Comparison of ENCODE assay signal across 21 mouse cellular contexts in the genomic region with DNA sequence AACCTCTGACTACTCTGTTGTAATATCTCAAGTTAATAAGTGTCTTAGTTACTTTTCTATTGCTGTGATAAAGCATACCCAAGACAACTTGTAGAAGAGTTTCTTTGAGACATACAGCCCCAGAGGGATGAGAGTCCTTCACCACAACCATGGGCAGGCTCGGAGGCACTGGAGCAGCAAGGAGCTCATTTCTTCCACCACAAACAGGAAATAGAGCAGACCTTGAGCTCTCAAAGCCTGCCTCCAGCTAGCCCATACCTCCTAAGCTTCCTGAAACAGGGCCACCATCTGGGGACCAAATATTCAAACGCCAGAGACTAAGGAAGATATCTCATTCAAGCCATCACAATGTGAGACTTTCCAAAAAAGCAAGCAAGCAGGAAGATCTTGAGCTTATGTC.
"Had no signal": no experiment of that assay in that cellular context is flagged by ENCODE, and none has a peak within 500 bp of the region (broad histone marks: within the 10 kb centered on the region; RNA-seq: fewer than 3 reads in every experiment).

No protein-coding gene starts in this region.

- H3K9ac ChIP-seq: liver, postnatal 0 days; lung, embryonic 15.5 days; midbrain, embryonic 13.5 days; midbrain, embryonic 15.5 days; neural tube, embryonic 13.5 days; neural tube, embryonic 15.5 days; stomach, embryonic 15.5 days had no signal

- H3K4me1 ChIP-seq: megakaryocyte, embryonic 14.5 days; midbrain, embryonic 13.5 days; midbrain, embryonic 15.5 days; neural tube, embryonic 13.5 days; neural tube, embryonic 15.5 days had no signal

- H3K27me3 ChIP-seq: lung, embryonic 15.5 days; megakaryocyte, embryonic 14.5 days; midbrain, embryonic 13.5 days; midbrain, embryonic 15.5 days; neural tube, embryonic 13.5 days; neural tube, embryonic 15.5 days; stomach, embryonic 15.5 days had no signal

- H3K9me3 ChIP-seq: lung, embryonic 15.5 days; midbrain, embryonic 13.5 days; midbrain, embryonic 15.5 days; neural tube, embryonic 13.5 days; stomach, embryonic 15.5 days had no signal

- H3K4me2 ChIP-seq: lung, embryonic 15.5 days; midbrain, embryonic 11.5 days; midbrain, embryonic 13.5 days; midbrain, embryonic 15.5 days; neural tube, embryonic 13.5 days; neural tube, embryonic 15.5 days; stomach, embryonic 15.5 days had no signal

- ATAC-seq: liver, postnatal 0 days; lung, postnatal 0 days; midbrain, embryonic 13.5 days; midbrain, embryonic 15.5 days had no signal

- DNase-seq: liver, postnatal 0 days; lung, adult 2 months; lung, postnatal 14 days; lung, postnatal 36 days; right cerebral cortex, adult 18-20 months; right cerebral cortex, postnatal 14 days; thymus, adult 2 months; thymus, postnatal 25 days; thymus, postnatal 4 days had no signal

- H3K27ac ChIP-seq: lung, embryonic 15.5 days; macrophage; midbrain, embryonic 13.5 days; midbrain, embryonic 15.5 days; neural tube, embryonic 13.5 days; neural tube, embryonic 15.5 days; stomach, embryonic 15.5 days; stomach, postnatal 0 days had no signal

- H3K4me3 ChIP-seq: lung, embryonic 15.5 days; megakaryocyte, embryonic 14.5 days; midbrain, embryonic 13.5 days; midbrain, embryonic 15.5 days; myocyte; neural tube, embryonic 13.5 days; neural tube, embryonic 15.5 days; stomach, embryonic 15.5 days had no signal

- H3K36me3 ChIP-seq: lung, embryonic 15.5 days; midbrain, embryonic 13.5 days; midbrain, embryonic 15.5 days; neural tube, embryonic 13.5 days; neural tube, embryonic 15.5 days; stomach, embryonic 15.5 days had no signal
